Mouse (Mus musculus) common myeloid progenitor, adult 5-6 weeks (primary cell): ENCODE results near the gene Cdhr4. TPM values are rescaled to one million over a fixed set of nuclear protein-coding genes. Genes with fewer than 3 reads are reported as not detected.

Experiments
- total RNA-seq: library from RNA; stranded (forward); fragments of 200-1000, 187-1606 nt; gene quantifications from 2 replicates; pipeline ENCODE4 v1.2.3, GENCODE M21; 2017

The Cdhr4 gene
- total RNA-seq, 1 experiment from 2014 or later = 0.18 TPM

Other genes with a start within 250 kb of the Cdhr4 start
- 188 and 222 TPM in 2 replicates for gene Rbm5, start 221.5 kb upstream of the Cdhr4 start, total RNA-seq
- gene Rbm6, start 119.3 kb upstream of the Cdhr4 start, total RNA-seq = 173 and 180 TPM in 2 replicates
- 11.1 and 16.3 TPM in 2 replicates for gene Mon1a, start 104.3 kb upstream of the Cdhr4 start, total RNA-seq
- 0.41 TPM in 1 of 2 replicates, not detected in the other for gene Mst1r, start 85.6 kb upstream of the Cdhr4 start, total RNA-seq
- gene Actl11, start 64.0 kb upstream of the Cdhr4 start, total RNA-seq = not detected in 2 replicates
- gene Camkv, start 56.8 kb upstream of the Cdhr4 start, total RNA-seq = 0.32 TPM in 1 of 2 replicates, not detected in the other
- 12.8 and 23.2 TPM in 2 replicates for gene Traip, start 42.4 kb upstream of the Cdhr4 start, total RNA-seq
- gene Uba7, start 17.0 kb upstream of the Cdhr4 start, total RNA-seq = 42.5 and 52.7 TPM in 2 replicates
- not detected in 2 replicates for gene Gm20661, start 9.4 kb upstream of the Cdhr4 start, total RNA-seq
- 38.5 and 45.8 TPM in 2 replicates for gene Inka1, start 6.6 kb upstream of the Cdhr4 start, total RNA-seq
- not detected in 2 replicates for gene Gm20662, start 3.9 kb downstream of the Cdhr4 start, total RNA-seq
- gene Ip6k1, start 10.0 kb downstream of the Cdhr4 start, total RNA-seq = 29.5 and 169 TPM in 2 replicates
- 10.7 and 13.0 TPM in 2 replicates for gene Gmppb, start 56.7 kb downstream of the Cdhr4 start, total RNA-seq
- gene Amigo3, start 60.7 kb downstream of the Cdhr4 start, total RNA-seq = 0.49 and 3.3 TPM in 2 replicates
- gene Mst1, start 87.9 kb downstream of the Cdhr4 start, total RNA-seq = not detected in 2 replicates
- 25.7 and 26.2 TPM in 2 replicates for gene Rnf123, start 90.8 kb downstream of the Cdhr4 start, total RNA-seq
- 60.8 and 79.3 TPM in 2 replicates for gene Apeh, start 102.1 kb downstream of the Cdhr4 start, total RNA-seq
- gene Bsn, start 197.9 kb downstream of the Cdhr4 start, total RNA-seq = 3.5 and 4.0 TPM in 2 replicates